Mouse (Mus musculus) testis, adult 2 months (tissue): Measurements from ENCODE around the gene U90926.

Source experiments
- CTCF ChIP-seq: fragments of 200-500 bp; IDR thresholded peaks from 2 replicates; pipeline ENCODE4 v1.5.1; 2012; ENCODE audit warnings: low read depth, mild to moderate bottlenecking, inconsistent platforms, low read length, moderate library complexity; ENCODE audit not compliant: control insufficient read depth, insufficient read depth, insufficient replicate concordance
- POLR2A ChIP-seq: fragments of 200-500 bp; IDR thresholded peaks from 2 replicates; pipeline ENCODE4 v1.6.1; 2012; ENCODE audit warnings: low read depth, mild to moderate bottlenecking, inconsistent platforms, low read length, moderate library complexity; ENCODE audit not compliant: control insufficient read depth

DNA sequence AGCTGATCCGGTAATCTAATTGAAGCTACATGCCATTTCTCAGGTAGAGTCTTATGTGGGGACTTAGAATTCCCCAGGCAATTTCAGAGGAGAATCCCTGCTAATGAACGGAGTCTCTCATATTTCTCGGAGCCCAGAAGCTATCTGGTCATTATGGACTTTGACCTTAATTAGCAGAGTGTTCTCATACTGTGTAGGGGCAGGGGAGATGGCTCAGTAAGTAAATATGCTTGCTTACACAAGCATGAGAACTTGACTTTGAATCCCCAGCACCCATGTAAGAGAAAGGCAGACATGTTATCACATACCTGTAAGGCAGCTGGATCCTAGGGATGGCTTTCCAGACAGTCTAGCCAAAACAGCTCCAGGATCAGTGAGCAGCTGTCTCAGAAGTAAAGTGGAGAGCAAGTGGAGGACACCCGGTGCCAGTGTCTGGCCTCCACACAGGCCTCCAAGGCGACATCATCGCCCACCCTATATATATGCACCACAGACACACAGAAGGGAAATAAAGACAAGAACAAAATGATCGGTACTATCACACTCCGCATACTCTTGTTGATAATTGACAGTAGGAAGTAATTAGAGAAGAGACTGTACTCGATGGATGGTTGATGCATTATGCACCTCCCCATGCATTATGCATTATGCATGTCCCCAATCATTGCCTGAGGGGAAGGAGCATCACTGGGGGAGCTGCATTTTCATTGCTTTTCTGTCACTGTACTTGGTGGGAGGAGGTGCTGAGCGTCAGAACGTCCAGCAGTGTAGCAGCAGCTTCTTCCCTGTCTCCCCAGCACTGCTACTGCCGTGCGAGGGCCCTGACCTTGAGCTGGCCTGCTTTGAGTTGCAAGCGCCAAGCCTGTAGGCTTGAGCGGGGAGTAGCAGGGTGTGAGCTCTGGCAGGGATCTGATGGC lies 18.1 kb downstream of the U90926 start:
- no peak for TF ChIP-seq CTCF
- TF ChIP-seq POLR2A = no peak
